Mouse (Mus musculus) heart, postnatal 0 days (tissue): ENCODE results near the gene Fcna.

Experiments
- CTCF ChIP-seq: IDR thresholded peaks from 2 replicates; pipeline ENCODE4 v1.5.1; 2016; ENCODE audit warnings: antibody characterized with exemption, control low read depth, low read depth
- EP300 ChIP-seq: IDR thresholded peaks from 2 replicates; pipeline ENCODE4 v1.6.1; 2016; ENCODE audit warnings: antibody characterized with exemption, low read depth

DNA sequence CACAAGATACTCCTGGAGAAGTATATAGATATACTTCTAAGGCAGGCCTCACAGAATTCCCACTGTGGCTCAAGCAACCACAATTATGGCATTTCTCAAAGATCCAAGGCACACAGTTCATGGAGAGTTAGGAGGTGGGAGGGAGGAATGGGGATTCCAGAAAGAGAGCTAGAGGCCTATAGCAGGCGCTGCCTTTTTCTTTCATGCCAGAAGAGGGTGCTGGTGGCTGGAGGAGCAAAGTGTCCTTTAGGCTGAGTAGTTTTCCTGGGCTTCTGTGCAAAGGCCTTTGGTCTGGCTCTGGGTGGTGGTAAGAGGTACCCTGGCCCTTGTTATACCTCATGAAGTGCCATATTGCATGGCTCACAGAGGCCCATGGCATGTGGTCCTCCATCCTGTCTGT is 6.2 kb upstream of the Fcna start:
- 0 out of 2 replicates have a peak, but pooled peaks have one; percentile 16 for TF ChIP-seq CTCF
- TF ChIP-seq EP300: no peak
